Mouse (Mus musculus) hindbrain, embryonic 13.5 days (tissue): ENCODE measurements at regions not wholly inside any gene's neighbourhood (a gene's known extent, or its start where the extent isn't known, plus 50 kb on each side); places are given as distances from the start of the nearest gene placed in this dataset.
A peak's percentile ranks its signal among the peaks of the same experiment; 100 is the strongest.
"Not testable (repeated sequence)": the region's sequence is repeated elsewhere in the genome, so short reads cannot be mapped to it uniquely, and the experiment has no call there.

Source experiments
- ATAC-seq: fragments of 200-750 bp; cut with Nextera tagmentation; 2 replicates; pipeline ENCODE4 v1.8.0; 2017; ENCODE audit warnings: moderate TSS enrichment; ENCODE audit not compliant: low FRiP score
- H3K27ac ChIP-seq: fragments of 300-500 bp; sonication (generic); 2 replicates; pipeline ENCODE4 v1.5.1; 2015; ENCODE audit warnings: inconsistent platforms, mild to moderate bottlenecking, moderate library complexity
- H3K27me3 ChIP-seq: fragments of 300-500 bp; sonication (generic); 2 replicates; pipeline ENCODE4 v1.6.1; 2015; ENCODE audit warnings: mild to moderate bottlenecking, inconsistent platforms
- H3K36me3 ChIP-seq: fragments of 300-500 bp; sonication (generic); 2 replicates; pipeline ENCODE4 v1.6.1; 2015; ENCODE audit warnings: mild to moderate bottlenecking, inconsistent platforms
- H3K4me1 ChIP-seq: fragments of 300-500 bp; sonication (generic); replicated peaks from 2 replicates; pipeline ENCODE4 v1.6.1; 2015; ENCODE audit warnings: inconsistent platforms
- H3K4me2 ChIP-seq: fragments of 300-500 bp; sonication (generic); 2 replicates; pipeline ENCODE4 v1.6.1; 2015; ENCODE audit warnings: inconsistent platforms, mild to moderate bottlenecking, moderate library complexity
- H3K4me3 ChIP-seq: fragments of 300-500 bp; sonication (generic); 2 replicates; pipeline ENCODE4 v1.5.1; 2015; ENCODE audit warnings: mild to moderate bottlenecking, inconsistent platforms
- H3K9ac ChIP-seq: fragments of 300-500 bp; sonication (generic); 2 replicates; pipeline ENCODE4 v1.6.1; 2015; ENCODE audit warnings: mild to moderate bottlenecking, inconsistent platforms
- H3K9me3 ChIP-seq: fragments of 300-500 bp; sonication (generic); 2 replicates; pipeline ENCODE4 v1.6.1; 2016; ENCODE audit warnings: inconsistent platforms
- WGBS: fragments of 180-500 bp; shearing (Covaris S2); methylation state at CpG from one replicate; pipeline ENCODE4 v1.1.7; 2015; 5-methylcytosine and 5-hydroxymethylcytosine counted together

DNA sequence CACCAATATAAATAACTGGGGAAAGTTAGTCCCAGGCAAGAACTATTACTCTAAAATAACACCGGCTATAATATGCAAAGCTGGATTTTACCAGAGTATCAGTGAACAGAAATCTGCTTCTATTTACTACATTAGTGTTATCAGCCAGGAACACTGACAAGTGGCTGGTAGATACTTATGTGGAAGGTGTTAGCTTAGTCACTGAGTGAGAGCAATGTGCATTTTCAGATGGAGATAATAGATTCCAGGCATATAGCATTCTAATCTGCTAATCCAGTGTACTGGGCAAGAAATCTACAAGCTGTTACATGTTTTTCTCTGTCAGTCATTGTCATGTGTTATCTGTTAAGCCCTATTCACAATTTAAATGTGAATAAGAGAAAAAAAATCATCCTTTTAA is 1054.6 kb upstream of the Rag2 start:
- not testable (repeated sequence) for H3K27ac ChIP-seq, H3K27me3 ChIP-seq, H3K9ac ChIP-seq, H3K36me3 ChIP-seq, H3K9me3 ChIP-seq, H3K4me3 ChIP-seq, H3K4me2 ChIP-seq, ATAC-seq, H3K4me1 ChIP-seq
- WGBS: no CpG with 5 or more reads among the region's 1 CpGs

DNA sequence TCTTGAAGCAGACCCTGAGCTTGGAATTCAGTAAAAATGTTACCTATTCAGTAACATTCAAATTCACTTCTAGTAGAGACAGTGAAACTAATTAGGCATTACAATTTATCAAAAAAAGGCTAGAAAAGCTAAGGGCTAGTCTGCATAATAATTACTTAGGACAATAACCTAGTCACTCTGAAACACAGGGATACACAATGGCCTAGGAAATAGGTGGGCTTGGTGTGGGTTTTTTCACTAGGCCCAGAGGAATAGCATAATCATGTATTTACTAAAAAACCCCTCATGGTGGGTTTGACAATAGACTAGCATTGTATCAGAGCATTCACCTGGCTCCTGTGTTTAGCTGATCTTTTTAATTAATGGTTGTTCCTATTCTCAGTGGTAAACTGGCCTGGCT is 1033.9 kb upstream of the Rag2 start:
- H3K9ac ChIP-seq, H3K4me1 ChIP-seq, H3K4me2 ChIP-seq, H3K27ac ChIP-seq, H3K36me3 ChIP-seq, H3K9me3 ChIP-seq, H3K27me3 ChIP-seq, H3K4me3 ChIP-seq, ATAC-seq: not testable (repeated sequence)

DNA sequence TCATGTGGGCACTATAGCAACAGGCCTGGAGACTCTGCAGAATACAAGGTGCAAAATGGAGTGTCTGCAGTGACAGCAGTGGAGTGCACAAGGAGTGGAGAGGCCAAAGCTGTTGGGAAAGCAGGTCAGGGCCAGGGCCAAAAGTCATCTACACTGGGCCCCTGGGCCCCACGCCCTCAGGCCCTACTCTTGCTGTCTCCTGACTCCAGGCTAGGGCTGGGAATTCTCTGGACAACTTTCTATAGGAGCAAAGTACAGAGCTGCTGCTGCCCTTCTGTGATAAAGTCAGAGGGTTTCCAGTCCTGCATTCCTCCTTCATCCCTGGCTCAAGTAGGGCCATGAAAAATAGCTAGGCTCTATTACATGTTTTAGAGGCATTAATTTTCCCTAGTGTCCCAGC is 998.3 kb upstream of the Rag2 start:
- H3K4me3 ChIP-seq, H3K9me3 ChIP-seq, H3K9ac ChIP-seq, H3K27ac ChIP-seq, ATAC-seq, H3K36me3 ChIP-seq, H3K27me3 ChIP-seq, H3K4me2 ChIP-seq, H3K4me1 ChIP-seq: not testable (repeated sequence)
- WGBS: no CpG with 5 or more reads among the region's 1 CpGs

DNA sequence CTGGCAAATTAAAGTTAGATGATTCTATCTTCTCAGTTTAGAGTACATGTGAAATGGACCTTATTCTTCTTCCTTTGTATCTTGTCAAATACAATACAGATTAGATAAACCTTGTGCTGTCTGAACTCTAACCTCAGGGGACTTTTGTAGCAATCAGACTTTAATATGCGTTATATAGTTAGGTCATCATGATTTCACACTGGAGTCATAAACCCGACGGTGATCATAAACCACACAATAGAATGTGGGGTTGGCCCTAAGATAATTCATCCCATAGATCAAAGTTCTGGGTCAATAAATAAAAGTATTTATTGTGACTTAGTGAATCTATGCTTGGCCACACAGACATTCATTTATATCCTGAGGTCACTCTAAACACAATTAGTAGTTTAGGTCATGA is 971.8 kb upstream of the Rag2 start:
- H3K4me1 ChIP-seq, H3K27ac ChIP-seq, H3K4me2 ChIP-seq, H3K4me3 ChIP-seq, H3K27me3 ChIP-seq, H3K36me3 ChIP-seq, H3K9me3 ChIP-seq, H3K9ac ChIP-seq, ATAC-seq: not testable (repeated sequence)
- WGBS: no CpG with 5 or more reads among the region's 3 CpGs

DNA sequence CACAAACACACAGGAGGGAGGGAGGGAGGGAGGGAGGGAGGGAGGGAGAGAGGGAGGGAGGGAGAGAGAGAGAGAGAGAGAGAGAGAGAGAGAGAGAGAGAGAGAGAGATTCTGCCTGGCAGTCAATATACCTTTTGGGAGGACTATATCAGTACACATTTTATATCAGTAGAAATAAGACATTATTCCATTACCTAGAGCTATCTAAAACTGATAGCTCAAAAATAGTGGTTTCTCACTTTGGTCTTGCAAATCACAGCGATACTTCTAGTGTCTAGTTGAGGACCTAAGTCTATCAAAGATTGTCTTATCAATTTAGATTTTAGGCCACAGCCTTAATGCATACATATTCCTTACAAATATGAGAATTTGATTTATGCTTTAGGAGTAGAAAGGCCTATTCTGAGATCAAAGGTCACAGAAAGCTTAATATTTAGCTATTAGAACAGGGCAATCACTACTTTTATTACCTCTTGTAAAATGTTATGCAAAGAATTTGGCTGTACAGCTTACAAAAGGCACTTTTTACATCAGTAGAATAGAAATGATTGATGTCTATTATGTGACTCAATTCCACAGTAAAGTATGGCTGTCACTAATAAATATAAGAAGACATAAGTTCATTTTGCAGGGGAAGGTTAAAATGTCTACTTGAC is 953.0 kb upstream of the Rag2 start:
- ATAC-seq, H3K4me1 ChIP-seq, H3K4me3 ChIP-seq, H3K4me2 ChIP-seq, H3K9ac ChIP-seq, H3K27me3 ChIP-seq, H3K27ac ChIP-seq, H3K36me3 ChIP-seq, H3K9me3 ChIP-seq: not testable (repeated sequence)
- WGBS: no CpG with 5 or more reads among the region's 1 CpGs

DNA sequence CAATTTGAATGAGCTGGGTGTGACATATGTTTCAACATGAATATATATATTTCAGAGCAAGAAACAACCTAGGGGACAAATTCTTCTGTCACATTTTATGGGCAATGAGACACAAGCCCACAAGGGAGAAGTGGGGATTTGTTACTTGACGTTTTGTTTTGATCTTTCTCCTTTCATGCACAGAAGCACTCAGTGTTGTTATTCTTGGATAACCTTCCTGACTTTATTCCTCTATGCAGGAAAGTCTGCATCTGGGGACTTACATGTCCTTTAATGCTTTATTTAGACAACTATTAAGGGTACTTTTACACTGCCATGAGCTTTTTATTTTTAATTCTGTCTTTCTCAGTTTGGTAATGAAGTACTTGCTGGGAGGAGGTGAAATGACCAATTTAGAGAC is 916.1 kb upstream of the Rag2 start:
- not testable (repeated sequence) for H3K9me3 ChIP-seq, H3K9ac ChIP-seq, H3K36me3 ChIP-seq, ATAC-seq, H3K27ac ChIP-seq, H3K4me2 ChIP-seq, H3K4me1 ChIP-seq, H3K27me3 ChIP-seq, H3K4me3 ChIP-seq
- WGBS: no CpG with 5 or more reads among the region's 1 CpGs

DNA sequence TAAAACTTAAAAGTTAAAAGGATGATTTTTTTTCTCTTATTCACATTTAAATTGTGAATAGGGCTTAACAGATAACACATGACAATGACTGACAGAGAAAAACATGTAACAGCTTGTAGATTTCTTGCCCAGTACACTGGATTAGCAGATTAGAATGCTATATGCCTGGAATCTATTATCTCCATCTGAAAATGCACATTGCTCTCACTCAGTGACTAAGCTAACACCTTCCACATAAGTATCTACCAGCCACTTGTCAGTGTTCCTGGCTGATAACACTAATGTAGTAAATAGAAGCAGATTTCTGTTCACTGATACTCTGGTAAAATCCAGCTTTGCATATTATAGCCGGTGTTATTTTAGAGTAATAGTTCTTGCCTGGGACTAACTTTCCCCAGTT is 881.2 kb upstream of the Rag2 start:
- not testable (repeated sequence) for H3K4me1 ChIP-seq, H3K4me3 ChIP-seq, ATAC-seq, H3K9ac ChIP-seq, H3K27me3 ChIP-seq, H3K36me3 ChIP-seq, H3K4me2 ChIP-seq, H3K27ac ChIP-seq, H3K9me3 ChIP-seq
- no CpG with 5 or more reads among the region's 1 CpGs for WGBS

DNA sequence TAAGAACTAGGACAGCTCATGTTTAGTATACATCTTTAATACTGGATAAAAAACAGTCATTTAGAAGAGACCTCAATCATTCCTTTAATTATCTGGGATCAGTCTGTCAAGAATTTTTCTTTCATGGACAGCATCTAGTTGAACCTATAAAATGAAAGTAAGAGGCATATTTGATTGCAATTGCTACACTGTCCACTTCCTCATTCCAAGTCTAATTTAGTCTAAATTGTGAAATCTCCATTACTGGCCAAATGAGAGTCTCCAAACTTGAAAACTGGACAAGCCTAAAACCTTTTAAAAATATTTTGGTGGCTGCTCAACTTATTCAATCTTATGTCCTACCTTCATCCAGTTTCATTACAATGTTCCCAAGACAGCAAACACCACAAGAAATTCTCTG is 869.5 kb upstream of the Rag2 start:
- not testable (repeated sequence) for H3K4me3 ChIP-seq, H3K4me1 ChIP-seq, H3K27ac ChIP-seq, ATAC-seq, H3K9ac ChIP-seq, H3K36me3 ChIP-seq, H3K9me3 ChIP-seq, H3K4me2 ChIP-seq, H3K27me3 ChIP-seq

DNA sequence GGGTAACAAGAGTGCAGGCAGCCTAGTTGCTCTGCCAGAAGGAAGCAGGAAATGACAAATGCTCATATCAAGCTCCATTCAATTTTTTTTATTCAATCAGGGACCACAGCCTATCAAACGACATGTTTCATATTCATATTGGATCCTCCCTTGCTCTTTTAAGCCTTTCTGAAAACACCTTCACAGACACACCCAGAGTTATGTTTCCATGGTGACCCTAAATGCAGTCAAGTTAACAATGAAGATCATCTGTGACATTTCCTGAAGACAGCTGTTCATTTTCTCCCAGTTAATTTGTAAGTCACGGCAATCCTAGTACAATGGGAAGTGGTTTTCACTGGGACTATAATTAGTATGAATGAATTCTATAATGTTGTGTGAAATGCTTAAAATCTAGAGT is 839.1 kb upstream of the Rag2 start:
- Histone ChIP-seq H3K9me3 (no peaks in the 10 kb centered on the region), H3K27ac (no peak overlapping the region), H3K9ac (no peak overlapping the region), H3K27me3 (no peaks in the 10 kb centered on the region), H3K4me1 (no peaks in the 10 kb centered on the region), H3K36me3 (no peaks in the 10 kb centered on the region), H3K4me2 (no peak overlapping the region), H3K4me3 (no peak overlapping the region)
- 35% methylated on average over 2 of the region's 2 CpGs for WGBS
- ATAC-seq: no peak

DNA sequence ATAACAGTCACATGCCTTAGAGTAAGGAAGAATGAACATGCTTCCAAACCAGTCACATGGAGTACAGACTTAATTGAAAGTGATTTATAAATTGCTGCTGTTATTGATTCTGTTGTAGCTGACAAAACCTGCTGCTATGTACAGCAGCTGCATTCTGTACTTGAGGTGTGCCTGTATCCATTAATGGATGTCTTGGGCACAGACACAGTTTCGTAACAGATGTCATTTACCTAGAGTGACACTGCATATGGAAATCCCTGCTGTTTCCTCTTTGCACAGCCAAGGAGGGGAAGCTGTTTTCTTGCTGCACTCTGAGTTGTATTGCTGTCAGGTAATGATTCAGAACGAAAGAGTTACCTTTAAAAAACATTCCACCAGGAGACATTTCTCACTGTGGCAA is 828.9 kb upstream of the Rag2 start:
- WGBS: 63% methylated on average over 2 of the region's 2 CpGs
- no peaks in the 10 kb centered on the region for H3K27me3 ChIP-seq
- H3K4me2 ChIP-seq: no peak overlapping the region
- peak; percentile 49; the same call in 1 of the 2 replicates for ATAC-seq
- H3K9me3 ChIP-seq: no peaks in the 10 kb centered on the region
- H3K4me3 ChIP-seq: no peak overlapping the region
- H3K9ac ChIP-seq: no peak overlapping the region
- no peaks in the 10 kb centered on the region for H3K36me3 ChIP-seq
- no peaks in the 10 kb centered on the region for H3K4me1 ChIP-seq
- no peak overlapping the region for H3K27ac ChIP-seq

DNA sequence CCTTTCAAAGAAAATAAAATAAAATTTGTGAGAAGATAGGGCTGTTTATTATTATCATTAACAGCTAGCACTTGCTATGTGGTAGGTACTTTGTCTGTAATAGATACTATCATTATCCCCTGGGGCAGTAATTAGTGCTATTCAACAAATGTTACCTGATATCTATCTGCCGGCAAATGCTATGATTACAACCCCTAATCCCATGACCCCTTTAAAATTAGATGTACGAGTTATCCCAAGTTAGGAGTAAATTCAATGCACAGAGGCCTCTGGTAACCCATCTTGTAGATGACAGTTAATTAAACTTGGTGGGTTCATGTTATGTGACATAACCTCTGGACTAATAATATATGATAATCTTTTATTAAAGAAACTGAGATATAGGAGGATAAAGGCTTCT is 827.7 kb upstream of the Rag2 start:
- no peaks in the 10 kb centered on the region for H3K36me3 ChIP-seq
- no peak overlapping the region for H3K9ac ChIP-seq
- ATAC-seq: no peak
- no peaks in the 10 kb centered on the region for H3K27me3 ChIP-seq
- no peak overlapping the region for H3K4me3 ChIP-seq
- H3K9me3 ChIP-seq: no peaks in the 10 kb centered on the region
- H3K4me2 ChIP-seq: no peak overlapping the region
- no peak overlapping the region for H3K27ac ChIP-seq
- H3K4me1 ChIP-seq: no peaks in the 10 kb centered on the region
- WGBS: 60% methylated on average over 2 of the region's 2 CpGs

DNA sequence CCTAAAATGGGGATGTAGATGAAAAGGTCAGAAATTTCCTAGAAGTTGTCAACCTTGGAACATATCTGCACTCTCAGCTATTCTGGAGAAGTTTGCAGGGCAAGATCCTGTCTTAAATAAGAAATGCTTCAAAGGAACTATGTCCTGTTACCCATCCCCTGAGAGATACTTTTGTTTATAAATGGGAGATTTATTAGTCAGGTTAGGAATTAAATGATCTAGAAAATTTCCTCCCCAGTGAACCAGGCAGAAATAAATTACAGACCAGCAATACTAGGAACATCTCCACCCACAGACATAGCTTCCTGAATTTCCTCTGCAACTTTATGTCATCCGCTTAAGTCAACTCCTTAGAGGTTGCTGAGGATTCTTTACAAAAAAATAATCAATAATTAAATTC is 827.0 kb upstream of the Rag2 start:
- WGBS: 98% methylated on average over 1 of the region's 1 CpGs
- no peaks in the 10 kb centered on the region for H3K4me1 ChIP-seq
- no peak overlapping the region for H3K9ac ChIP-seq
- no peaks in the 10 kb centered on the region for H3K36me3 ChIP-seq
- H3K27ac ChIP-seq: no peak overlapping the region
- H3K4me2 ChIP-seq: no peak overlapping the region
- H3K4me3 ChIP-seq: no peak overlapping the region
- H3K27me3 ChIP-seq: no peaks in the 10 kb centered on the region
- ATAC-seq: no peak
- no peaks in the 10 kb centered on the region for H3K9me3 ChIP-seq

DNA sequence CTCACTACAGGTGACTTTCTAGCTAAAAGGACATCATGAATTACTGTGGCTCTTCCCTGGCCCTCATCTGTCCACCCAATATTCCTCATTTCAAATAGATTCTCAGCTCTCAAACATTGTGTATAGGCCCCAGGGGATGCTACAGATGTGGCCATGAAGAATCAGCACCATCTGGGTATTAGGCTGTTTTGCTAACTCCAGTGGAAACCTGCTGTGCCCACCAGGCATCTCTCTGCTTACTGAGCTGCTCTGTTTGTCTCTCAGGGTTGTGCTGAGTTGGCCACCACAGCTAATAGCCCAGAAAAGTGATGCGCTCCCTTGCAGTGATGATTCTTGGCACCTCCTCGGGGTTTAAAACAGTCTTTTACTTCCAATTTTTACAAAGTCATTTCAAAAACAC is 812.0 kb upstream of the Rag2 start:
- Histone ChIP-seq H3K27ac (no peak overlapping the region), H3K4me3 (no peak overlapping the region), H3K9me3 (no peaks in the 10 kb centered on the region), H3K4me2 (no peak overlapping the region), H3K27me3 (no peaks in the 10 kb centered on the region), H3K9ac (no peak overlapping the region), H3K4me1 (no peaks in the 10 kb centered on the region), H3K36me3 (no peaks in the 10 kb centered on the region)
- WGBS: 72% methylated on average over 2 of the region's 2 CpGs
- no peak for ATAC-seq
